Mouse (Mus musculus) heart, embryonic 12.5 days (tissue): ENCODE data around the gene Wrb. TPM values are rescaled to one million over a fixed set of nuclear protein-coding genes. Genes with fewer than 3 reads are reported as not detected.
A peak's percentile ranks its signal among the peaks of the same experiment; 100 is the strongest.

Experiments used
- ATAC-seq: fragments of 200-750 bp; cut with Nextera tagmentation; 2 replicates; pipeline ENCODE4 v1.8.0; 2017; ENCODE audit warnings: moderate TSS enrichment, moderate library complexity; ENCODE audit not compliant: insufficient number of reproducible peaks, low FRiP score
- H3K27ac ChIP-seq: fragments of 300-500 bp; sonication (generic); 2 replicates; pipeline ENCODE4 v1.5.1; 2016; ENCODE audit warnings: mild to moderate bottlenecking, moderate library complexity; ENCODE audit not compliant: poor library complexity, severe bottlenecking
- H3K27me3 ChIP-seq: fragments of 300-500 bp; sonication (generic); replicated peaks from 2 replicates; pipeline ENCODE4 v1.6.1; 2016; ENCODE audit warnings: mild to moderate bottlenecking, moderate library complexity
- H3K36me3 ChIP-seq: fragments of 300-500 bp; sonication (generic); 2 replicates; pipeline ENCODE4 v1.6.1; 2016; ENCODE audit warnings: mild to moderate bottlenecking, moderate library complexity
- H3K4me1 ChIP-seq: fragments of 300-500 bp; sonication (generic); replicated peaks from 2 replicates; pipeline ENCODE4 v1.6.1; 2016; ENCODE audit warnings: mild to moderate bottlenecking
- H3K4me2 ChIP-seq: fragments of 300-500 bp; sonication (generic); 2 replicates; pipeline ENCODE4 v1.6.1; 2016; ENCODE audit warnings: mild to moderate bottlenecking, moderate library complexity
- H3K4me3 ChIP-seq: fragments of 300-500 bp; sonication (generic); 2 replicates; pipeline ENCODE4 v1.5.1; 2016; ENCODE audit warnings: mild to moderate bottlenecking
- H3K9ac ChIP-seq: fragments of 300-500 bp; sonication (generic); 2 replicates; pipeline ENCODE4 v1.6.1; 2016; ENCODE audit warnings: mild to moderate bottlenecking, moderate library complexity
- H3K9me3 ChIP-seq: fragments of 300-500 bp; sonication (generic); replicated peaks from 2 replicates; pipeline ENCODE4 v1.6.1; 2016; ENCODE audit warnings: mild to moderate bottlenecking, moderate library complexity
- WGBS: fragments of 180-500 bp; shearing (Covaris S2); methylation state at CpG from one replicate; pipeline ENCODE4 v1.1.7; 2016; 5-methylcytosine and 5-hydroxymethylcytosine counted together
- polyA plus RNA-seq: library from polyadenylated mRNA; unstranded; fragments of >200 nt; fragmentation: Nextera tagmentation; extraction: Ambion mirVana; gene quantifications from 2 replicates; pipeline ENCODE4 v1.2.1, GENCODE M21; 2016

Wrb gene
- polyA plus RNA-seq, 1 experiment from 2014 or later, result 85.8 TPM

GRCm38 (mm10) chr16:96158511-96159080, 13.4 kb downstream of the Wrb start:
- Histone ChIP-seq H3K27me3 (no peaks in the 10 kb centered on the region), H3K27ac (peak overlapping the region; percentile 93), H3K4me1 (peaks cover 13% of the 10 kb centered on the region), H3K36me3 (peaks cover 23% of the 10 kb centered on the region), H3K9ac (peak overlapping the region; percentile 97), H3K4me3 (peak overlapping the region; percentile 66), H3K9me3 (no peaks in the 10 kb centered on the region), H3K4me2 (peak overlapping the region; percentile 98)
- 0 out of 2 replicates have a peak, but pooled peaks have one; percentile 29 for ATAC-seq
- WGBS, result 52% methylated on average over 12 of the region's 12 CpGs

GRCm38 (mm10) chr16:96159091-96159731, 14.0 kb downstream of the Wrb start:
- H3K27me3 ChIP-seq, result no peaks in the 10 kb centered on the region
- H3K9ac ChIP-seq, result peak overlapping the region; percentile 97
- under 1% methylated on average over 67 of the region's 67 CpGs for WGBS
- peak overlapping the region; percentile 66 for H3K4me3 ChIP-seq
- H3K36me3 ChIP-seq, result peaks cover 17% of the 10 kb centered on the region
- peak overlapping the region; percentile 98 for H3K4me2 ChIP-seq
- no peaks in the 10 kb centered on the region for H3K9me3 ChIP-seq
- peak; percentile 83 for ATAC-seq
- peaks cover 13% of the 10 kb centered on the region for H3K4me1 ChIP-seq
- H3K27ac ChIP-seq, result peak overlapping the region; percentile 93

DNA sequence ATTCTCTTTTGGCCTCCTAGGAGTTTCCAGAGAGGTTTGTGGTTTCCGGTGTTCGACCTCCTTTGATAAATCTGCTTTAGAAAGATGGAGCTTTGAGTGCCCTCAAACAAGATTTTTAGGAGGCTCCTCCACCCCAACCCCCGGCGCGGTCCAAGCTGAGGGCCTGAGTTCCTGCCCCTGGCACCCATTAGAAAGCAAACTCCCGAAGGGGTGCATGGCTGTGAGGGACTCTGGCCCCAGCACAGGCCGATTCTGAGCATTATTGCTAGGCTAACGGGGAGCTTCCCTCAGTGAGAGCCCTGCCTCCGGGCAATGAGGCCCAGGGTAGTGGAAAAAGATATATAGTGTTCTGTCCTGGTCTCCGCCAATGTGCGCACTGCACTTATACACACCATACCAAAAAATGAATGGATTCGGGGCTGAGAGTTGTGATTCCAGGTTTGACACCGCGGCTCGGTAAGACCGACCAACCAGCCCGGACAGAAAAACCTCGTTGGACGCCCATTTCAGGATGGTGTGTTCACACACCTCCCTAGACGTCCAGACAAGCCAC, 14.7 kb downstream of the Wrb start:
- 78% methylated on average over 20 of the region's 20 CpGs for WGBS
- peak overlapping the region; percentile 93 for H3K27ac ChIP-seq
- no peaks in the 10 kb centered on the region for H3K27me3 ChIP-seq
- H3K4me2 ChIP-seq, result peak overlapping the region; percentile 98
- peaks cover 13% of the 10 kb centered on the region for H3K4me1 ChIP-seq
- H3K9me3 ChIP-seq, result no peaks in the 10 kb centered on the region
- H3K36me3 ChIP-seq, result peaks cover 11% of the 10 kb centered on the region; the same call in 1 of the 2 replicates
- no peak for ATAC-seq
- H3K4me3 ChIP-seq, result peak overlapping the region; percentile 66
- H3K9ac ChIP-seq, result peak overlapping the region; percentile 97

GRCm38 (mm10) chr16:96160927-96161326, 15.7 kb downstream of the Wrb start:
- 0 out of 2 replicates have a peak, but pooled peaks cover 4% of the 10 kb centered on the region for H3K36me3 ChIP-seq
- ATAC-seq, result no peak
- H3K4me1 ChIP-seq, result peaks cover 16% of the 10 kb centered on the region
- no peaks in the 10 kb centered on the region for H3K27me3 ChIP-seq
- no peak overlapping the region for H3K4me3 ChIP-seq
- H3K4me2 ChIP-seq, result no peak overlapping the region
- H3K9me3 ChIP-seq, result no peaks in the 10 kb centered on the region
- no peak overlapping the region for H3K9ac ChIP-seq
- no peak overlapping the region for H3K27ac ChIP-seq
- WGBS, result 68% methylated on average over 1 of the region's 1 CpGs

- no peaks in the 10 kb centered on the region for H3K9me3 ChIP-seq
- no peak overlapping the region for H3K27ac ChIP-seq
- no peaks in the 10 kb centered on the region for H3K27me3 ChIP-seq
- WGBS, result 77% methylated on average over 4 of the region's 4 CpGs
- no peak overlapping the region for H3K4me2 ChIP-seq
- no peak for ATAC-seq
- peaks cover 17% of the 10 kb centered on the region for H3K4me1 ChIP-seq
- no peak overlapping the region for H3K9ac ChIP-seq
- 0 out of 2 replicates have a peak, but pooled peaks cover 4% of the 10 kb centered on the region for H3K36me3 ChIP-seq
- H3K4me3 ChIP-seq, result no peak overlapping the region
Observed at GRCm38 (mm10) chr16:96161336-96161735, 16.1 kb downstream of the Wrb start.

DNA sequence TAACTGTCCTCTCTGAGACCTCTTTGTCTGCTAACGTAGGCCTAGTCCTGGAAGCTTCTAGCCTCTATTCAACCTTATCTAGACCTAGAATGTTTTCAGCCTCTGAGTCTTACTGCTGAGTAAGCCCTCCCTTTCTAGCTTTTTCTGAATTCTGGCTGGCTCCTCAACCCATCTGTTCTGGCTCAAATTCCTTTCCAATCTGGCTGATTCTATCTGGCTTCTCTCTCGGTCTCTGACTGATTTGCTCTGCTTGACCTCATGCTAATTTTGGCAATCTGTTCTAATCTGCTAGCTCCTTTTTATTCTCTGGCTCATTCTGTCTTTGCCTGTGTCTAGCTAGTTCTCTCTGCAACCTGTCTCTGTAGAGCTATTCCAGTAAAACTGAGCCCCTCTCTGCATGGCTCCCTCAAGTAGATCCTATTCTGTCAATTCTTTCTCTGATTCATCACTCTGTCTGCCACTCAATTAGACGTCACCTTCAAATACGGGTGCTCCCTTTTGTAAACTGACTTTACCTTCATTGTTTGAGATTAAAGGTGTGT, 20.6 kb downstream of the Wrb start:
- 61% methylated on average over 4 of the region's 4 CpGs for WGBS
- Histone ChIP-seq H3K9ac (no peak overlapping the region), H3K4me1 (peaks cover 4% of the 10 kb centered on the region; the same call in 1 of the 2 replicates), H3K4me3 (no peak overlapping the region), H3K36me3 (no peaks in the 10 kb centered on the region), H3K27me3 (no peaks in the 10 kb centered on the region), H3K27ac (no peak overlapping the region), H3K9me3 (no peaks in the 10 kb centered on the region), H3K4me2 (no peak overlapping the region)
- no peak for ATAC-seq

DNA sequence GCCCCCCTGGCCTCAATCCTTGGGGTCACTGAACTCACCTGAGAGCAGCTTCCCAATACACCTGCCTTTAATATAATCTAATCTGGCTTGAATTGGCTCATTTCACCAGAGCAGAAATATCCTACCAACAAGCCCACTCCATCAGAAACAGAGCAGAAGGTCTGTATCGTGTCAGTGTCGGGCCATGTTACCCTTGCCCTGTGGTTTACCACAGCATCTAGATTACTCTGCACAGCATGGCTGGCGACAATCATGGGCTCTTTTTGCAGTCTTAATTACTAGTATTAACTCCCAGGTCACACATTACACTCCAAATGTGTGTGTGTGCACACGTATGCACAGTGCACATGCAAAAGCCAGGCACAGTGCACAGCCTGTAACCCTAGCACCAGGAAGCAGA, 23.6 kb downstream of the Wrb start:
- Histone ChIP-seq H3K27me3 (no peaks in the 10 kb centered on the region), H3K4me2 (no peak overlapping the region), H3K36me3 (no peaks in the 10 kb centered on the region), H3K27ac (no peak overlapping the region), H3K9ac (no peak overlapping the region), H3K4me1 (peaks cover 4% of the 10 kb centered on the region; the same call in 1 of the 2 replicates), H3K4me3 (no peak overlapping the region), H3K9me3 (no peaks in the 10 kb centered on the region)
- ATAC-seq, result no peak
- 82% methylated on average over 4 of the region's 4 CpGs for WGBS

GRCm38 (mm10) chr16:96173648-96174047, 28.4 kb downstream of the Wrb start:
- no peaks in the 10 kb centered on the region for H3K36me3 ChIP-seq
- no peaks in the 10 kb centered on the region for H3K9me3 ChIP-seq
- no peak for ATAC-seq
- peaks cover 5% of the 10 kb centered on the region; the same call in 1 of the 2 replicates for H3K4me1 ChIP-seq
- 73% methylated on average over 8 of the region's 8 CpGs for WGBS
- H3K4me3 ChIP-seq, result no peak overlapping the region
- no peak overlapping the region for H3K27ac ChIP-seq
- no peak overlapping the region for H3K4me2 ChIP-seq
- no peak overlapping the region for H3K9ac ChIP-seq
- no peaks in the 10 kb centered on the region for H3K27me3 ChIP-seq

DNA sequence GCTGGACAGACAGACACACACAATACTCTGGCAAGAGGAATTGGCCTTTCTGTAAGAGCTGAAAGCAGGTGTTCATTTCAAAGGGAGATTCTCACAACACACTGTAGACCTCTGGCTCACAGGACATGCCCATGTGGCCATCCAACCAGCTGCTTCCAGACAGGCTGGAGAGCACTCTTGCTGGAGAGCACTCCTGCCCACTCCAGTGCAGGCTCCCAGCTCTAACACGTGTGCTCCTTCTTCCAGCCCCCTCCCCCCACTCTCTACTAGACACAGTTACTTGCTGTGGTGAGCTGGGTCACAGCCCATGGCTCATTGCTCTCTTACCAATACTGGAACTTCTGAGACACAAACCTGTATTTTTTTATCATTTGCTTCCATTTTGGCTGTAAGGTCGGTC, 30.2 kb downstream of the Wrb start:
- no peak overlapping the region for H3K27ac ChIP-seq
- H3K27me3 ChIP-seq, result no peaks in the 10 kb centered on the region
- ATAC-seq, result peak; percentile 55; the same call in 1 of the 2 replicates
- WGBS, result 44% methylated on average over 2 of the region's 2 CpGs
- H3K4me1 ChIP-seq, result peaks cover 5% of the 10 kb centered on the region; the same call in 1 of the 2 replicates
- peaks cover 3% of the 10 kb centered on the region; the same call in 1 of the 2 replicates for H3K9me3 ChIP-seq
- no peak overlapping the region for H3K9ac ChIP-seq
- no peak overlapping the region for H3K4me2 ChIP-seq
- no peaks in the 10 kb centered on the region for H3K36me3 ChIP-seq
- H3K4me3 ChIP-seq, result no peak overlapping the region

- Histone ChIP-seq H3K4me2 (no peak overlapping the region), H3K27ac (no peak overlapping the region), H3K4me1 (peaks cover 5% of the 10 kb centered on the region; the same call in 1 of the 2 replicates), H3K9me3 (peaks cover 3% of the 10 kb centered on the region; the same call in 1 of the 2 replicates), H3K9ac (no peak overlapping the region), H3K27me3 (no peaks in the 10 kb centered on the region), H3K4me3 (no peak overlapping the region), H3K36me3 (no peaks in the 10 kb centered on the region)
- ATAC-seq, result no peak
Observed at GRCm38 (mm10) chr16:96179156-96179555, 33.9 kb downstream of the Wrb start.

- Histone ChIP-seq H3K9me3 (peaks cover 4% of the 10 kb centered on the region; the same call in 1 of the 2 replicates), H3K36me3 (0 out of 2 replicates have a peak, but pooled peaks cover 3% of the 10 kb centered on the region), H3K27me3 (peaks cover 3% of the 10 kb centered on the region), H3K9ac (no peak overlapping the region), H3K4me1 (peaks cover 5% of the 10 kb centered on the region; the same call in 1 of the 2 replicates), H3K4me2 (no peak overlapping the region), H3K4me3 (no peak overlapping the region), H3K27ac (no peak overlapping the region)
- 78% methylated on average over 5 of the region's 5 CpGs for WGBS
- ATAC-seq, result no peak
Observed at GRCm38 (mm10) chr16:96187619-96188018, 42.4 kb downstream of the Wrb start.
